Mouse (Mus musculus) Muller cell, postnatal 12 days (primary cell): Measurements from ENCODE around the gene Itsn1.
A peak's percentile ranks its signal among the peaks of the same experiment; 100 is the strongest.

ENCODE experiments used
- DNase-seq: peaks from one replicate; pipeline ENCODE4 v3.0.0-alpha.2; 2015; ENCODE audit errors: inconsistent ontology term

The Itsn1 gene

GRCm38 (mm10) chr16:91730446-91730845 lies 1.4 kb downstream of the Itsn1 start:
- DNase-seq, result peak; percentile 45

- DNase-seq, result no peak
These were observed 3.7 kb downstream of the Itsn1 start for GRCm38 (mm10) chr16:91732816-91733215.

GRCm38 (mm10) chr16:91734771-91735170 lies 5.7 kb downstream of the Itsn1 start:
- DNase-seq, result no peak

- DNase-seq, result no peak
These were observed 7.2 kb downstream of the Itsn1 start for GRCm38 (mm10) chr16:91736046-91736816.

GRCm38 (mm10) chr16:91738505-91738904 lies 9.4 kb downstream of the Itsn1 start:
- no peak for DNase-seq

- no peak for DNase-seq
These were observed 11.3 kb downstream of the Itsn1 start for GRCm38 (mm10) chr16:91740184-91740917.

GRCm38 (mm10) chr16:91740918-91741255 lies 11.8 kb downstream of the Itsn1 start:
- DNase-seq, result no peak

- no peak for DNase-seq
These were observed 14.0 kb downstream of the Itsn1 start for GRCm38 (mm10) chr16:91743055-91743454.

GRCm38 (mm10) chr16:91746101-91746950 lies 17.2 kb downstream of the Itsn1 start:
- no peak for DNase-seq

- DNase-seq, result no peak
These were observed 18.5 kb downstream of the Itsn1 start for GRCm38 (mm10) chr16:91747567-91747966.

- DNase-seq, result no peak
These were observed 22.7 kb downstream of the Itsn1 start for GRCm38 (mm10) chr16:91751644-91752385.

GRCm38 (mm10) chr16:91753611-91754010 lies 24.5 kb downstream of the Itsn1 start:
- DNase-seq, result no peak

GRCm38 (mm10) chr16:91754957-91755356 lies 25.9 kb downstream of the Itsn1 start:
- no peak for DNase-seq

GRCm38 (mm10) chr16:91761202-91761601 lies 32.1 kb downstream of the Itsn1 start:
- no peak for DNase-seq

- DNase-seq, result no peak
These were observed 32.7 kb downstream of the Itsn1 start for GRCm38 (mm10) chr16:91761761-91762160.

GRCm38 (mm10) chr16:91762476-91762875 lies 33.4 kb downstream of the Itsn1 start:
- DNase-seq, result peak; percentile 59

GRCm38 (mm10) chr16:91763975-91764374 lies 34.9 kb downstream of the Itsn1 start:
- no peak for DNase-seq

GRCm38 (mm10) chr16:91764414-91764813 lies 35.3 kb downstream of the Itsn1 start:
- DNase-seq, result no peak

- no peak for DNase-seq
These were observed 36.2 kb downstream of the Itsn1 start for GRCm38 (mm10) chr16:91765121-91765815.

- no peak for DNase-seq
These were observed 36.7 kb downstream of the Itsn1 start for GRCm38 (mm10) chr16:91765816-91766210.

- DNase-seq, result peak; percentile 76
These were observed 38.2 kb downstream of the Itsn1 start for GRCm38 (mm10) chr16:91767165-91767701.
